Mouse (Mus musculus) cerebellum, adult 9-11 months (tissue): ENCODE data around the gene Zfp354c.

ENCODE experiments used
- DNase-seq: peaks from one replicate; pipeline ENCODE4 v3.0.0; 2022

Gene Zfp354c

DNA sequence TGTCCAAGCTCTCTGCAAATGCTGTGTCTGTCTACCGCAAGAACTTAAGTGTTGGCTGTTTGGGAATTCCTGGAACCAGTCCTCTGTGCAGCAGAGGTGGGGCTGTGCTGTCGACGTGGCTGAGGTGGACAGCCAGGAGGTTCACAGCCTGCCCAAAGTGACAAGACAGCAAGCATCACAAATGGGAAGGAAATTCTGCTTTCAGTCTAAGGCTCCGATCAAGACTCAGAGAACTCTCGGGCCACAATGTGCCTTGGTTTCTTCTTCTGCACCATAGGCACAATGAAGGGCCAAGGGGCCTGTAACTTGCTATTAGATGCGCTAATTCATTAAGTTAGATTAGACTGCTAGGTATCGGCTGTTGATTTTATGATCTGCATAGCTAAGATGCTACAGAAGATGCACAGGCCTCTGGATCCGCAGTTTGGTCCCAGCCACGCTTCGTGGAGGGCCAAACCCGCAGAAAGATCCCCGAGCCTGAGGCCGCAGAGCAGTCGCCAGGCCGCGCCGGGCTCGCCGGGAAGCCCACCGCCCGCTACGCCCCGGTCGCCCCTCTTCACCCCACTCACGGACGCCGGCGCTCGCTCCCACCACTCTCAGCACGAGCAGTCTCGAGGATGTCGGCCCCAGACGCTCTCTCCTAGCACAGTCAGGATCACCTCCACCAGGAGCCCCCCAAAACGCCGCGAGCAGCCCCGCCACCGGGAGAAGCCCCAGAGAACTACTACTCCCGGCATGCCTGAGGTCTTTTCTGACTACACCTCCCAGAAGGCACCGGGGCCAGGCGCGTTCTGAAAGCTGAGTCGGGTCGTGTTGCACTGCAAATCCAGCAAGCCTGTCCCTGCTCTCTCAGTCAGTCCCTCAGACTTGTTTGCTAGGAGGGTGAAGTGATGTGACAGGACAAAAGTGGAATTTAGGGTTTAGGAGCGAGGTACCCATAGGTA, at the start of gene Zfp354c:
Zfp354c (minus strand) TSS at position 715 of the 944 bp plus-strand sequence.
- peak; percentile 88 for DNase-seq

DNA sequence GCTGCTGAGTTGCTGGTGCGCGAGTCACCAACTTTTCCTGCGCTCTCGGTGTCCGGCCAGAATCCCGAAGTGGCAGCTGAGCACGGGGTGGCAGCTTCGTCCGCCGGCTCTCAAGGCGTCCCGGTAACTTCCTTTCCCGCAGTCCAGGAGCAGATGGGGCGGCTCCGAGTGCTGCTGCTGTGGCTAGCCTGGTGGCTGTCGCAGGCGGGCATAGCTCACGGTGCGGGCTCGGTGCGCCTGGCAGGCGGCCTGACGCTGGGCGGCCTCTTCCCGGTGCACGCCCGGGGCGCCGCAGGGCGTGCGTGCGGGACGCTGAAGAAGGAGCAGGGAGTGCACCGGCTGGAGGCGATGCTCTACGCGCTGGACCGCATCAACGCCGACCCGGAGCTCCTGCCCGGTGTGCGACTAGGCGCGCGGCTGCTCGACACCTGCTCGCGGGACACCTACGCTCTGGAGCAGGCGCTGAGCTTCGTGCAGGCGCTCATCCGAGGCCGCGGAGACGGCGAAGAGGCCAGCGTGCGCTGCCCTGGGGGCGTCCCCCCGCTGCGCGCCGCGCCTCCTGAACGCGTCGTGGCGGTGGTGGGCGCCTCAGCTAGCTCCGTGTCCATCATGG, 23.6 kb upstream of the Zfp354c start:
- DNase-seq, result no peak

DNA sequence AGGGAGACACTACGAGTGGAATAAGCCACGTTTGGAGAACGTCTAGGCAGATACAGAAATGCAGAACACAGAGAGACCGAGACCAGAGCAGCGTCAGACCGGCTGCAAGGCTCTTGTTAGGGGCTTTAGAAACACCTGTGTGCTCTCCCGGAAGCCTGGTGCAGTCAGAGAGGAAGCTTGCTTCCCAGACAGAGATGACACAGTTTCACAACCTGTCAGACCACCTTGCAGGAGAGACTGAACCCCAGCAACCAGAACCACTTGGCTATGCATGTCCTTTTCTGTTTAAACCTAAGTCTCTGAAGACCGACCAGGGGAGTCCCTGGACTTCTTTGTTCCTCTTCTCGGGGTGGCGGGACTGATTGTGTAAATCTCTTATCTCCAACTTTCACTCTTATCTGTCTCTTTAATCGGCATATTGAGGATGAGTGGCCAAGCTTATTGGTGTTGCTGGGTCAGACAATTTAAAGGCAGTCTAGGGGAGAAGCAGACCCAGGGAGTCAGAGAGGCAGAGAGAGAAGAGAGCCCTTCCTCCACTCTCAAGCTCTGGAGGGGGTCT, 22.7 kb upstream of the Zfp354c start, which contains the start of gene Grm6:
Grm6 (plus strand) TSS at position 509 of the 559 bp plus-strand sequence.
- no peak for DNase-seq

GRCm38 (mm10) chr11:50849310-50849709, 21.8 kb upstream of the Zfp354c start:
- no peak for DNase-seq

DNA sequence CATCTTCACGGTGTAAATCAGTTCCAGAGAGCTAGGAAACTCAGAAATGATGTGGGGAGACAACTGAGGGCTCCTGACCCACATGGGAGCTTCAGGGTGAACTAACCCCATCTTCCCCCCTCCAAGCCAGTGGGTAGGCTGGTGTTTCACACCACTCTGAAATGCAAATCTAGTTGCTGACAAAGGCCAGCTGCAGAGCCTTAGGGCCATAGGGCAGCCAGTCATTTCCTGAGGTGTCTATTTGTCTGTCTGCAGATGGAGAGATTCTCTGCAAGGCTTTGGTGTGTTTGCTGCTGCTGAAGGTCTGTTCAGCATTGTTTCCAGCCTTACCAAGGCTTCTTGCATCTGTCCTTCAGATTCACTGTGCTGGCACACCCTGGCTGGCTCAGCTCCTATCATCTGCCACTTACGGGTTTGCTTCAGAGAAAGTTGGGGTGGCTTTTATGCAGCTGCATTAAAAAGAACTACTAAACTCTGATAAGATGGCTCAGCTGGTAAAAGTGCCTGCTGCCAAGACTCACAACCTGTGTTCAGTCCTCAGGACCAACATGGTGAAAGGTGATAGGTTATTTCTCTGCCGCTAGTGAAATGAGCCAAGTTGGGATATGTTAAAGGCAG, 21.1 kb upstream of the Zfp354c start:
- no peak for DNase-seq

DNA sequence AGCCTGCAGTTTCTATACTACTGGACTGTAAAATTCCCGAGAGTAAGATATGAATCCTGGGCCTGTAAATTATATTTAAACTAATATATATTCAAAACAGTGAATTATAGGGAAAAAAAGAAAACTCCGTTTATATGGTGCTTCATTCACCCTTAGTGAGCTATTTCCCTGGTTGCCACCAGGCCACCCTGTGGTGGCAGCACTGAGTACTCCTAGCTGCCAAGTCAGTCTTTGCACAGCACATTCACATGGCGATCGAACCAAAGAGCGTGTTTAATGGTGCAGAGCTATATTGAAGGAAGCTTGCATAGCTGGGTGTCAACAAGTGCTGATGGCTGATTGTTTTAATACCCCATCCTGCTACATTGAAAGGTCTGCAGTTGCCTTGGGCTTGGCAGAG, 19.5 kb upstream of the Zfp354c start:
- DNase-seq, result no peak

GRCm38 (mm10) chr11:50845951-50846350, 18.4 kb upstream of the Zfp354c start:
- no peak for DNase-seq

DNA sequence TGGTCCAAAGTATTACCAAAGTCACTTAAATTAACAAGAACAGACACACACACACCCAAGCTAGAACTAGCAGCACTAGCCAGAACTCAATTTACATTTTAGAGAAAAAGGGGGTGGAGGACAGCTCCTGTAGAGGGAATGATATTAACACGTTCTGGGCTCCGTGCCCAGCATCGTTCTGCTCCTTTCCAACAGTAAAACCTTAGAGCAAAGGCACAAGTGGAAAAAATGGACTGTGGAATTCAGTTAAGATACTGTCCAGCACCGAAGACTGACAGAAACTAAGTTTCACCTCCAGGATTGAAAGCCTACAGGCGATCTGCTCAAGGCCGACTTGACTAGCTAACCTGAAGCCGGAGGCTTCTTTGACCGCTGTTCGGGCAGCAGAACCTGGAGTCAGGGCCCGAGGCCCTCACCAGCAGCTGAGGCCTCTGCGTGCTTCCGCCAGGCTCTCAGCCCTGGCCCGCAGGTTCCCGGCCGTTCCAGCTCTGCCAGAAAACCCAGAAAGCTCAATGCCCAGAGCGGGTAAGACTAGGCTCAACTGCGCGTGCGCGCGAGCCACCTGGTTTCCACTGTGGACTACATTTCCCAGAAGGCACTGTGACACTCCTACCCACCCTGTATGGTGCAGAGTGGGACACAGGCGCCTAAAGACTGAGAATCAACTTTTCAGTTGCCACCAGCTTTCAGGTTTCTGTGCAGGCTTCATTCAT, 13.7 kb upstream of the Zfp354c start, which contains the start of gene Zfp879:
Zfp879 (minus strand) TSS at position 530 of the 713 bp plus-strand sequence.
- DNase-seq, result peak; percentile 97

DNA sequence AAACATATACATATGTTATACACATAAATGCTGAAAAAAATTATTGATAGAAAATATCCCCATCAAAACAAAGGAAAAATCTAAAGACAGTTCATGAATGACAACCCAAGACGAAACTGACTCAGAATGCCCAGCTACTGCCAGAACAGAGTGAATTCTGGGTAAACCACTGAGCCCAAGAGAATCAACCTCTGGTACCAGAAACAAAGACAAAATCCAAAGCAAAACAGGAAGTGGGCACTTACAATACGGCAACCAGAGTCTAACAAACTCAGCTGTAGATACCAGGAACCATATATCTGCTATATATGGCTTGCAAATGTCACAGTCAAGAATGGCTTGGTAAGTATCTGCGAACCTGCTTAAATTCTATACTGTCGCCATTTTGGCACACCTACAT, 8.2 kb upstream of the Zfp354c start:
- no peak for DNase-seq

DNA sequence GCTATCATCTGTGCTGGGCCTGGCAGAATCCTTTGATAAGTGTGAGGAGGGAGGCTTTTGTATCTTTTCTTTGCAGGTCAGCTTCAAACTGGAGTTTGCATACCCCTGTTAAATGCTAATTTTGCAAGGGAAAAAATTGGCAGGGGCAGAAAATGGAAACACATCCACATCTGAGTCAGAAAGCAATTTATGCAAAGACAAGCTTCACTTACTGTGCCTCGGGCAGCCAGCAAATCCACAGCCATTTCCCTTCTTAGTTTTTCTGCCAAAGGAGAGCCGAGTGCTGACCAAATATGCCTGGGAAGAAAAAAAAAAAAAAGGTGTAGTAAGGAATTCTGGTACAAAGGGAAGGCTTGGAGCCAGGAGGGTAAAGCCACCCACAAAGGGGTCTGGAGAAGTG, 1.3 kb downstream of the Zfp354c start:
- DNase-seq, result no peak

- no peak for DNase-seq
Observed at GRCm38 (mm10) chr11:50814233-50814632, 13.3 kb downstream of the Zfp354c start.

GRCm38 (mm10) chr11:50798836-50799235, 28.7 kb downstream of the Zfp354c start:
- DNase-seq, result no peak

DNA sequence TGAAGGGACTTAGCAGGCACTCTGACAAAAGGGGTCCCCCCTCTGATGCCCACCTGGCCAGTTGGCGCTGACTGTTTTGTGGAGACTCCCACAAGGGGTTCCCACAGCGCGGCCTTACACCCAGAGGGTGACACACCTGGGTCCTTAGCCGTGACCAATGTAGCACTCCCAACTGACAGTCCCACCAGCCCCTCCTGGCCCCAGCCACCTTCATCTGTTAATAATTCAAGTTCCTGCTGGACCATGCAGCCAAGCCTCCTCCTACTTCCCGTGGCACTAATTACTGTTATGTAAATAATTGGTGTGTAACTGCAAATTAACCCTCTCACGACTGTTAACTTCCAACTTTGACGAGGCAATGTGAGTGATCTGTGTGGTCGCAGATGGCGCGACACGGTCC, 29.9 kb downstream of the Zfp354c start:
- no peak for DNase-seq

GRCm38 (mm10) chr11:50771006-50771405, 56.5 kb downstream of the Zfp354c start:
- DNase-seq, result no peak

- peak; percentile 83 for DNase-seq
Observed at GRCm38 (mm10) chr11:50768995-50769749, 58.4 kb downstream of the Zfp354c start.

DNA sequence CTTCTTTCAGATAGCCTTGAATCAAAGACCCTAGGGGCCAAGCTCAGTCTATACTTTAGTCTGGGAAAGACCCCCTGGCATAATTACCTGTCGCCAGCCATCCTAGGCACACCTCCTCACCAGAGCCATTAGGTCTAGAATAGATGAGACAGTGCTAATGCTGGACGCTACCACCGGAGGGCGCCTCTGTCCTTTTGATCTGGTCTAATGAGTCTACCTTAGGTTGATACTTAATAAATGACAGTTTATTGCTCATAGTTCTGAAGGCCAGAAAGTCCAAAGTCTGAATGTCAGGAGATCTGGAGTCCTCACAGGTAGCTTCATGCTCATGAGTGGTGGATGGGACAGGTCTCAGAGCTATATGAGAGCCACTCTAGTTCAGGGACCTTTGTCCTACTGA, 60.5 kb downstream of the Zfp354c start:
- peak; percentile 23 for DNase-seq

DNA sequence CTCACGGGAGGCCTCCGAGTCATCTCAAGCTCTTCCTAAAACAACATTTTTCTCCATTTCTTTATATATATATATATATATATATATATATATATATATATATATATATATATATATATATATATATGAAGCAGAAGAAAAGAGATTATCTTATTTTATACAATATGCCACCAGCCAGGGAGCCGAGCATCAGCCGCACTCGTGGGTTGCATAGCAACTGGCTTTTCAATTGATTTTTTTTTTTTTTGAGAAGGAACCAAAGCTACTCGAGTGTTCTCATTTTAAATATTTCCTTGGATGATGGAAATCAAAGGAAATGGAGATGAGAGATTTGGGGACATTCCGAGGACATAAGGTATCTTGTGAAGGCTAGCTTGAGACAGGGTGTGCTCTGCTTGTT, 61.1 kb downstream of the Zfp354c start:
- no peak for DNase-seq
